Mouse (Mus musculus) ES-E14 (cell line): ENCODE measurements around the gene Serinc3.

Source experiments
- HCFC1 ChIP-seq: IDR thresholded peaks from 2 replicates; pipeline ENCODE4 v1.6.1; 2012; ENCODE audit warnings: low read length, inconsistent platforms, borderline replicate concordance; ENCODE audit not compliant: insufficient read depth
- ZC3H11A ChIP-seq: IDR thresholded peaks from 2 replicates; pipeline ENCODE4 v1.6.1; 2012; ENCODE audit warnings: low read depth, mild to moderate bottlenecking, inconsistent platforms, low read length, borderline replicate concordance

DNA sequence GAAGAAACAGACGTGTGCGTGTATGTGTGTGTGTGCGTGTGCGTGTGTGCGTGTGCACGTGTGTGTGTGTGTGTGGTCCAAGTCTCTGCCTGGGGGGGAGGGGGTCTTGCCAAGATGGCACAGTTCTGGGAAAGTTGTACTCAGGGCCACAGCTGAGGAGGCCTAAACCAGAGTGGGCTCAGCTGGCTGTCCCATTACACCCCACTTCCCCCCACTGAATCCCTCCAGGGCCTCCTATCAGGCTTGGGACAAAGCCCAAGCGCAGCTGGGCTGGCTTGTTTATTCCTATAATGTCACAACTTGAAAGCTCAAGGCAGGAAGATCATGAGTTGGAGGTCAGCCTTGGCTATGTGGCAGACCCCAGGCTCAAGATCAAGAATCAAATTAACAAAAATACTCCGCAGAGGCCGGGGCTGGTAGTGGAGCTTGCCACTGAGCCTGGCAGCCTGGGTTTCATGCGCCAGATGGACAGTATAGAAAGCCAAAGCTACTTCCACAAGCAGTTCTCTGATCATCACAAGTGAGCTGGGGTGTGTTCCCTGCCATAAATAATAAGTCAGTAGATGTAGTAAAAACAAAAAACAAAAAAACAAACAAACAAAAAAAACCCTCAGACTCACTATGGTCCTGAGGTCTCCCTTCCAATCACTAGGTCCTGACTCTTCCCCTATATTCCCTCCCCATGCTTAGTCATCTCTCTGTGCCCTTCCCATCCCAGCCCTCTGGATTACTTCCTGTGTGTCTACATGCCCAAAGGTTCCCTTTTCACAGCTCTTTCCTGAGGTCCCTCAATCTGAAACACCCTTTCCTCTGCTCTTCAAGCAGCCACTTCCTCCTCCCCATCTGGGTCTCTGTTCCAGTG is 61.5 kb downstream of the Serinc3 start:
- TF ChIP-seq HCFC1 (no peak), ZC3H11A (no peak)
